Mouse (Mus musculus): ENCODE results near the gene Fasn. TPM values are rescaled to one million over a fixed set of nuclear protein-coding genes. Genes with fewer than 3 reads are reported as not detected.

Fasn gene
- polyA plus RNA-seq, 1 experiment from 2014 or later, result 97.4 TPM

- Histone ChIP-seq H3K27ac (ENCODE audit: low read length) (no peak overlapping the region), H3K36me3 (ENCODE audit: control insufficient read depth, insufficient read depth) (no peaks in the 10 kb centered on the region), H3K9me3 (ENCODE audit: control insufficient read depth, low read length) (no peaks in the 10 kb centered on the region), H3K9ac (replicated peaks; ENCODE audit: low read depth, low read length) (no peak overlapping the region), H3K4me1 (replicated peaks; ENCODE audit: control insufficient read depth, insufficient read depth, low read length) (peaks cover 10% of the 10 kb centered on the region), H3K4me2 (ENCODE audit: low read length) (no peak overlapping the region), H3K27me3 (replicated peaks; ENCODE audit: control insufficient read depth, insufficient read depth, low read length) (no peaks in the 10 kb centered on the region), H3K4me3 (replicated peaks; ENCODE audit: low read length) (no peak overlapping the region)
- WGBS, result 88% methylated on average over 10 of the region's 10 CpGs
- no peak for ATAC-seq
These were observed 5.6 kb upstream of the Fasn start for GRCm38 (mm10) chr11:120829757-120830532.

GRCm38 (mm10) chr11:120828416-120828815, 4.1 kb upstream of the Fasn start:
- Histone ChIP-seq H3K4me2 (ENCODE audit: low read length) (no peak overlapping the region), H3K4me3 (replicated peaks; ENCODE audit: low read length) (no peak overlapping the region), H3K9me3 (ENCODE audit: control insufficient read depth, low read length) (no peaks in the 10 kb centered on the region), H3K27me3 (replicated peaks; ENCODE audit: control insufficient read depth, insufficient read depth, low read length) (no peaks in the 10 kb centered on the region), H3K36me3 (ENCODE audit: control insufficient read depth, insufficient read depth) (no peaks in the 10 kb centered on the region), H3K9ac (replicated peaks; ENCODE audit: low read depth, low read length) (no peak overlapping the region), H3K27ac (ENCODE audit: low read length) (no peak overlapping the region), H3K4me1 (replicated peaks; ENCODE audit: control insufficient read depth, insufficient read depth, low read length) (peaks cover 9% of the 10 kb centered on the region)
- ATAC-seq, result no peak
- WGBS, result 79% methylated on average over 4 of the region's 4 CpGs

GRCm38 (mm10) chr11:120826016-120826953, 1.9 kb upstream of the Fasn start:
- Histone ChIP-seq H3K9me3 (ENCODE audit: control insufficient read depth, low read length) (no peaks in the 10 kb centered on the region), H3K4me1 (replicated peaks; ENCODE audit: control insufficient read depth, insufficient read depth, low read length) (peaks cover 26% of the 10 kb centered on the region), H3K4me2 (ENCODE audit: low read length) (no peak overlapping the region), H3K36me3 (ENCODE audit: control insufficient read depth, insufficient read depth) (no peaks in the 10 kb centered on the region), H3K9ac (replicated peaks; ENCODE audit: low read depth, low read length) (no peak overlapping the region), H3K27ac (ENCODE audit: low read length) (no peak overlapping the region; the same call in 1 of the 2 replicates), H3K27me3 (replicated peaks; ENCODE audit: control insufficient read depth, insufficient read depth, low read length) (no peaks in the 10 kb centered on the region), H3K4me3 (replicated peaks; ENCODE audit: low read length) (no peak overlapping the region)
- no peak for ATAC-seq
- 86% methylated on average over 8 of the region's 8 CpGs for WGBS

- H3K4me2 ChIP-seq (ENCODE audit: low read length), result peak overlapping the region; percentile 68
- 44% methylated on average over 4 of the region's 4 CpGs for WGBS
- peaks cover 35% of the 10 kb centered on the region for H3K4me1 ChIP-seq (replicated peaks; ENCODE audit: control insufficient read depth, insufficient read depth, low read length)
These were observed 1.0 kb upstream of the Fasn start for GRCm38 (mm10) chr11:120825289-120825863.

GRCm38 (mm10) chr11:120824787-120825288, 491 bp upstream of the Fasn start:
- 1% methylated on average over 21 of the region's 21 CpGs for WGBS
- Histone ChIP-seq H3K4me1 (replicated peaks; ENCODE audit: control insufficient read depth, insufficient read depth, low read length) (peaks cover 35% of the 10 kb centered on the region), H3K4me2 (ENCODE audit: low read length) (peak overlapping the region; percentile 68), H3K36me3 (ENCODE audit: control insufficient read depth, insufficient read depth) (peaks cover 4% of the 10 kb centered on the region), H3K4me3 (replicated peaks; ENCODE audit: low read length) (peak overlapping the region; percentile 50), H3K27me3 (replicated peaks; ENCODE audit: control insufficient read depth, insufficient read depth, low read length) (no peaks in the 10 kb centered on the region), H3K9me3 (ENCODE audit: control insufficient read depth, low read length) (no peaks in the 10 kb centered on the region), H3K27ac (ENCODE audit: low read length) (peak overlapping the region; percentile 99), H3K9ac (replicated peaks; ENCODE audit: low read depth, low read length) (peak overlapping the region; percentile 67)
- ATAC-seq, result peak; percentile 53

More at GRCm38 (mm10) chr11:120825289-120825863, 1.0 kb upstream of the Fasn start:
- Histone ChIP-seq H3K9me3 (ENCODE audit: control insufficient read depth, low read length) (no peaks in the 10 kb centered on the region), H3K27ac (ENCODE audit: low read length) (peak overlapping the region; percentile 99), H3K27me3 (replicated peaks; ENCODE audit: control insufficient read depth, insufficient read depth, low read length) (no peaks in the 10 kb centered on the region), H3K4me3 (replicated peaks; ENCODE audit: low read length) (peak overlapping the region; percentile 50), H3K36me3 (ENCODE audit: control insufficient read depth, insufficient read depth) (no peaks in the 10 kb centered on the region; the same call in 1 of the 2 replicates), H3K9ac (replicated peaks; ENCODE audit: low read depth, low read length) (peak overlapping the region; percentile 67)
- ATAC-seq, result no peak

- Histone ChIP-seq H3K4me3 (replicated peaks; ENCODE audit: low read length) (peak overlapping the region; percentile 50), H3K36me3 (ENCODE audit: control insufficient read depth, insufficient read depth) (peaks cover 13% of the 10 kb centered on the region), H3K27me3 (replicated peaks; ENCODE audit: control insufficient read depth, insufficient read depth, low read length) (no peaks in the 10 kb centered on the region), H3K9me3 (ENCODE audit: control insufficient read depth, low read length) (no peaks in the 10 kb centered on the region), H3K9ac (replicated peaks; ENCODE audit: low read depth, low read length) (peak overlapping the region; percentile 67), H3K27ac (ENCODE audit: low read length) (peak overlapping the region; percentile 99), H3K4me1 (replicated peaks; ENCODE audit: control insufficient read depth, insufficient read depth, low read length) (peaks cover 35% of the 10 kb centered on the region), H3K4me2 (ENCODE audit: low read length) (peak overlapping the region; percentile 68)
- WGBS, result 0% methylated on average over 40 of the region's 40 CpGs
- ATAC-seq, result peak; percentile 49
These were observed 798 bp downstream of the Fasn start for GRCm38 (mm10) chr11:120823551-120823947.

GRCm38 (mm10) chr11:120822831-120823550, 1.4 kb downstream of the Fasn start:
- Histone ChIP-seq H3K27ac (ENCODE audit: low read length) (peak overlapping the region; percentile 99), H3K27me3 (replicated peaks; ENCODE audit: control insufficient read depth, insufficient read depth, low read length) (no peaks in the 10 kb centered on the region), H3K9me3 (ENCODE audit: control insufficient read depth, low read length) (no peaks in the 10 kb centered on the region), H3K4me2 (ENCODE audit: low read length) (peak overlapping the region; percentile 68), H3K9ac (replicated peaks; ENCODE audit: low read depth, low read length) (peak overlapping the region; percentile 67), H3K36me3 (ENCODE audit: control insufficient read depth, insufficient read depth) (peaks cover 19% of the 10 kb centered on the region), H3K4me3 (replicated peaks; ENCODE audit: low read length) (peak overlapping the region; percentile 50), H3K4me1 (replicated peaks; ENCODE audit: control insufficient read depth, insufficient read depth, low read length) (peaks cover 35% of the 10 kb centered on the region)
- under 1% methylated on average over 14 of the region's 14 CpGs for WGBS
- ATAC-seq, result no peak

GRCm38 (mm10) chr11:120822321-120822720, 2.0 kb downstream of the Fasn start:
- no peak for ATAC-seq
- peaks cover 25% of the 10 kb centered on the region for H3K36me3 ChIP-seq (ENCODE audit: control insufficient read depth, insufficient read depth)
- peak overlapping the region; percentile 68 for H3K4me2 ChIP-seq (ENCODE audit: low read length)
- H3K9me3 ChIP-seq (ENCODE audit: control insufficient read depth, low read length), result no peaks in the 10 kb centered on the region
- WGBS, result 62% methylated on average over 4 of the region's 4 CpGs
- H3K4me3 ChIP-seq (replicated peaks; ENCODE audit: low read length), result peak overlapping the region; percentile 50
- no peaks in the 10 kb centered on the region for H3K27me3 ChIP-seq (replicated peaks; ENCODE audit: control insufficient read depth, insufficient read depth, low read length)
- peaks cover 35% of the 10 kb centered on the region for H3K4me1 ChIP-seq (replicated peaks; ENCODE audit: control insufficient read depth, insufficient read depth, low read length)
- H3K9ac ChIP-seq (replicated peaks; ENCODE audit: low read depth, low read length), result peak overlapping the region; percentile 67
- H3K27ac ChIP-seq (ENCODE audit: low read length), result no peak overlapping the region
